Mouse (Mus musculus): ENCODE results near the gene Slc45a1.

Slc45a1 gene

GRCm38 (mm10) chr4:150656504-150656903, 4.5 kb upstream of the Slc45a1 start:
- peak; percentile 17 for DNase-seq

- DNase-seq = peak; percentile 84
Measured at GRCm38 (mm10) chr4:150655989-150656388, 4.0 kb upstream of the Slc45a1 start.

- no peak for DNase-seq
Measured at GRCm38 (mm10) chr4:150653072-150653599, 1.2 kb upstream of the Slc45a1 start.

- no peak for DNase-seq
Measured at GRCm38 (mm10) chr4:150649327-150649726, 2.6 kb downstream of the Slc45a1 start.

GRCm38 (mm10) chr4:150644299-150644698, 7.7 kb downstream of the Slc45a1 start:
- DNase-seq = no peak

- no peak for DNase-seq
Measured at GRCm38 (mm10) chr4:150636635-150637034, 15.3 kb downstream of the Slc45a1 start.

GRCm38 (mm10) chr4:150635568-150635967, 16.4 kb downstream of the Slc45a1 start:
- no peak for DNase-seq

- DNase-seq = no peak
Measured at GRCm38 (mm10) chr4:150629266-150629665, 22.7 kb downstream of the Slc45a1 start.

GRCm38 (mm10) chr4:150625951-150626732, 25.8 kb downstream of the Slc45a1 start:
- DNase-seq = peak; percentile 81

GRCm38 (mm10) chr4:150625425-150625824, 26.5 kb downstream of the Slc45a1 start:
- peak; percentile 40 for DNase-seq

GRCm38 (mm10) chr4:150624933-150625332, 27.0 kb downstream of the Slc45a1 start:
- DNase-seq = no peak

- no peak for DNase-seq
Measured at GRCm38 (mm10) chr4:150624214-150624823, 27.7 kb downstream of the Slc45a1 start.

- DNase-seq = no peak
Measured at GRCm38 (mm10) chr4:150622641-150623040, 29.3 kb downstream of the Slc45a1 start.

- no peak for DNase-seq
Measured at GRCm38 (mm10) chr4:150619011-150619410, 33.0 kb downstream of the Slc45a1 start.

- no peak for DNase-seq
Measured at GRCm38 (mm10) chr4:150616841-150617240, 35.1 kb downstream of the Slc45a1 start.

GRCm38 (mm10) chr4:150616029-150616420, 35.9 kb downstream of the Slc45a1 start:
- DNase-seq = no peak

GRCm38 (mm10) chr4:150615251-150616028, 36.5 kb downstream of the Slc45a1 start:
- DNase-seq = peak; percentile 49

- no peak for DNase-seq
Measured at GRCm38 (mm10) chr4:150613715-150614114, 38.3 kb downstream of the Slc45a1 start.

- no peak for DNase-seq
Measured at GRCm38 (mm10) chr4:150608670-150609069, 43.3 kb downstream of the Slc45a1 start.

- DNase-seq = no peak
Measured at GRCm38 (mm10) chr4:150606449-150607161, 45.4 kb downstream of the Slc45a1 start.

GRCm38 (mm10) chr4:150605804-150606203, 46.2 kb downstream of the Slc45a1 start:
- no peak for DNase-seq

- DNase-seq = no peak
Measured at GRCm38 (mm10) chr4:150603366-150604061, 48.5 kb downstream of the Slc45a1 start.

All from thymus, postnatal 14 days (tissue).